Mouse (Mus musculus) heart, postnatal 0 days (tissue): Measurements from ENCODE around the gene Fam160a1. TPM values are rescaled to one million over a fixed set of nuclear protein-coding genes. Genes with fewer than 3 reads are reported as not detected.

Experiments
- ATAC-seq: fragments of 200-750 bp; cut with Nextera tagmentation; 2 replicates; pipeline ENCODE4 v1.8.0; 2017; ENCODE audit warnings: low read depth, moderate number of reproducible peaks, moderate library complexity; ENCODE audit not compliant: insufficient read depth
- DNase-seq: peaks from one replicate; pipeline ENCODE4 v3.0.0-alpha.2; 2016; ENCODE audit warnings: low spot score
- H3K27ac ChIP-seq: fragments of 300-500 bp; sonication (generic); 2 replicates; pipeline ENCODE4 v1.5.1; 2014; ENCODE audit warnings: low read depth, mild to moderate bottlenecking
- H3K27me3 ChIP-seq: fragments of 300-500 bp; sonication (generic); 2 replicates; pipeline ENCODE4 v1.6.1; 2014; ENCODE audit warnings: low read length, mixed read lengths; ENCODE audit not compliant: control insufficient read depth, insufficient read depth
- H3K36me3 ChIP-seq: fragments of 300-500 bp; sonication (generic); replicated peaks from 2 replicates; pipeline ENCODE4 v1.6.1; 2014; ENCODE audit warnings: low read length, mixed read lengths; ENCODE audit not compliant: control insufficient read depth, insufficient read depth
- H3K4me1 ChIP-seq: fragments of 300-500 bp; sonication (generic); 2 replicates; pipeline ENCODE4 v1.6.1; 2014; ENCODE audit warnings: antibody characterized with exemption; ENCODE audit not compliant: control insufficient read depth, insufficient read depth
- H3K4me2 ChIP-seq: fragments of 300-500 bp; sonication (generic); 2 replicates; pipeline ENCODE4 v1.6.1; 2014; ENCODE audit warnings: low read depth, mild to moderate bottlenecking, low read length, moderate library complexity
- H3K4me3 ChIP-seq: fragments of 300-500 bp; sonication (generic); 2 replicates; pipeline ENCODE4 v1.5.1; 2014; ENCODE audit warnings: low read depth, low read length
- H3K9ac ChIP-seq: fragments of 300-500 bp; sonication (generic); replicated peaks from 2 replicates; pipeline ENCODE4 v1.6.1; 2014; ENCODE audit warnings: low read depth, low read length, mixed read lengths
- H3K9me3 ChIP-seq: fragments of 300-500 bp; sonication (generic); replicated peaks from 2 replicates; pipeline ENCODE4 v1.6.1; 2016; ENCODE audit warnings: low read length; ENCODE audit not compliant: control insufficient read depth
- CTCF ChIP-seq: IDR thresholded peaks from 2 replicates; pipeline ENCODE4 v1.5.1; 2016; ENCODE audit warnings: antibody characterized with exemption, control low read depth, low read depth
- EP300 ChIP-seq: IDR thresholded peaks from 2 replicates; pipeline ENCODE4 v1.6.1; 2016; ENCODE audit warnings: antibody characterized with exemption, low read depth
- WGBS: fragments of 180-500 bp; shearing (Covaris S2); extraction: QIAGEN DNeasy Blood & Tissue Kit; methylation state at CpG from one replicate; pipeline ENCODE4 v1.1.7; 2014; 5-methylcytosine and 5-hydroxymethylcytosine counted together
- polyA plus RNA-seq: library from polyadenylated mRNA; unstranded; fragments of >200 nt; fragmentation: Nextera tagmentation; extraction: Ambion mirVana; gene quantifications from 2 replicates; pipeline ENCODE4 v1.2.1, GENCODE M21; 2015
- total RNA-seq: library from RNA; depleted of rRNA; stranded (reverse); fragments of >200 nt; gene quantifications from 2 replicates; pipeline ENCODE4 v1.2.3, GENCODE M21; 2014; ENCODE audit warnings: low replicate concordance; rRNA removed

The Fam160a1 gene
- 34.6 and 37.8 TPM in 2 replicates for total RNA-seq
- polyA plus RNA-seq, result 9.4 and 10.5 TPM in 2 replicates

- H3K4me2 ChIP-seq, result no peak within 1 kb of the TSS
- peaks cover 13% of the 10 kb centered on the region; the same call in 1 of the 2 replicates for H3K4me1 ChIP-seq
- no peaks in the 10 kb centered on the region for H3K36me3 ChIP-seq
- no peak for ATAC-seq
- 88% methylated on average over 2 of the region's 2 CpGs for WGBS
- no peaks in the 10 kb centered on the region for H3K9me3 ChIP-seq
- no peak within 1 kb of the TSS for H3K9ac ChIP-seq
- no peaks in the 10 kb centered on the region for H3K27me3 ChIP-seq
- no peak for DNase-seq
- TF ChIP-seq CTCF, result no peak
- no peak within 1 kb of the TSS for H3K4me3 ChIP-seq
- no peak within 1 kb of the TSS for H3K27ac ChIP-seq
These were observed at the start of gene Fam160a1 for GRCm38 (mm10) chr3:85817191-85817590. Fam160a1 (minus strand) TSS chr3:85817291.

GRCm38 (mm10) chr3:85863996-85864395 is 46.9 kb upstream of the Fam160a1 start:
- ATAC-seq (no peak), DNase-seq (no peak)
- TF ChIP-seq CTCF, result no peak
- TF ChIP-seq EP300, result no peak
- H3K9ac ChIP-seq, result no peak overlapping the region
- peaks cover 16% of the 10 kb centered on the region for H3K4me1 ChIP-seq
- peaks cover 3% of the 10 kb centered on the region; the same call in 1 of the 2 replicates for H3K9me3 ChIP-seq
- no peak overlapping the region for H3K4me2 ChIP-seq
- no peak overlapping the region for H3K27ac ChIP-seq
- no peaks in the 10 kb centered on the region for H3K36me3 ChIP-seq
- WGBS, result 58% methylated on average over 3 of the region's 3 CpGs
- H3K27me3 ChIP-seq, result no peaks in the 10 kb centered on the region
- no peak overlapping the region for H3K4me3 ChIP-seq

GRCm38 (mm10) chr3:85862886-85863285 is 45.8 kb upstream of the Fam160a1 start:
- H3K4me2 ChIP-seq, result no peak overlapping the region
- no peak for TF ChIP-seq EP300
- TF ChIP-seq CTCF, result no peak
- H3K9me3 ChIP-seq, result no peaks in the 10 kb centered on the region
- WGBS, result 56% methylated on average over 2 of the region's 2 CpGs
- H3K27ac ChIP-seq, result no peak overlapping the region; the same call in 1 of the 2 replicates
- H3K27me3 ChIP-seq, result no peaks in the 10 kb centered on the region
- no peaks in the 10 kb centered on the region for H3K36me3 ChIP-seq
- H3K4me3 ChIP-seq, result no peak overlapping the region
- peaks cover 23% of the 10 kb centered on the region for H3K4me1 ChIP-seq
- H3K9ac ChIP-seq, result no peak overlapping the region
- ATAC-seq, result no peak
- no peak for DNase-seq

- ATAC-seq, result no peak
- H3K4me2 ChIP-seq, result no peak overlapping the region
- no peaks in the 10 kb centered on the region for H3K27me3 ChIP-seq
- no peak overlapping the region for H3K4me3 ChIP-seq
- no peaks in the 10 kb centered on the region for H3K36me3 ChIP-seq
- H3K9me3 ChIP-seq, result no peaks in the 10 kb centered on the region
- no peak for DNase-seq
- H3K27ac ChIP-seq, result no peak overlapping the region
- 79% methylated on average over 5 of the region's 5 CpGs for WGBS
- TF ChIP-seq CTCF (no peak), EP300 (no peak)
- H3K9ac ChIP-seq, result no peak overlapping the region
- peaks cover 35% of the 10 kb centered on the region for H3K4me1 ChIP-seq
These were observed 43.9 kb upstream of the Fam160a1 start for GRCm38 (mm10) chr3:85860996-85861395.

GRCm38 (mm10) chr3:85859311-85859710 is 42.2 kb upstream of the Fam160a1 start:
- Histone ChIP-seq H3K4me2 (peak overlapping the region; percentile 0; the same call in 1 of the 2 replicates), H3K27me3 (no peaks in the 10 kb centered on the region), H3K4me3 (no peak overlapping the region), H3K36me3 (no peaks in the 10 kb centered on the region), H3K4me1 (peaks cover 31% of the 10 kb centered on the region), H3K27ac (peak overlapping the region; percentile 93), H3K9me3 (no peaks in the 10 kb centered on the region), H3K9ac (no peak overlapping the region)
- DNase-seq (no peak), ATAC-seq (peak; percentile 40; the same call in 1 of the 2 replicates)
- 48% methylated on average over 6 of the region's 6 CpGs for WGBS
- TF ChIP-seq EP300 (no peak), CTCF (no peak)
